Mouse (Mus musculus) layer of hippocampus, adult 9-11 months (tissue): ENCODE results near the gene Pts.

Experiments used
- DNase-seq: peaks from one replicate; pipeline ENCODE4 v3.0.0; 2022

Gene Pts

DNA sequence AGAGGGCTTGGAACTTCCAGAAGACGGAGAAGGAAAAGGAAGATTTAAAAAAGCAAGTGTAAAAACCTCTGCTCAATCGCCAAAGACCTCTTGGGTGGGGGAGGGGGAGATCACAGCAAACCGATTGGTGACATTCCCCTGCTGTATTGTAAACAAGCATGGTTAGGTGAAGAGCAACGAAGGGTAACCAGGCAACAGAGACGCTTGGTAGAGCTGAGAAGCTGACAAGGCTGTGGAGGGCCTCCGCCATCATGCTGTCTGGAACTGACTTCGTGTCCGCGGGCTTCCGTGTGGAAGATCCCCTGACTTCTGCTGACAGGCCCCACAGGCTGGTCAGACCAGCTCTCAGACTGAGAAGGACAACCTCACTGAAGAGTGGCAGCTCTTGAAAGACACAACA, 43.0 kb downstream of the Pts start:
- DNase-seq = no peak

- DNase-seq = peak; percentile 58
Observed at GRCm38 (mm10) chr9:50482743-50483142, 45.8 kb downstream of the Pts start.

GRCm38 (mm10) chr9:50479476-50479875, 49.0 kb downstream of the Pts start:
- DNase-seq = no peak

- no peak for DNase-seq
Observed at GRCm38 (mm10) chr9:50478826-50479225, 49.7 kb downstream of the Pts start.

DNA sequence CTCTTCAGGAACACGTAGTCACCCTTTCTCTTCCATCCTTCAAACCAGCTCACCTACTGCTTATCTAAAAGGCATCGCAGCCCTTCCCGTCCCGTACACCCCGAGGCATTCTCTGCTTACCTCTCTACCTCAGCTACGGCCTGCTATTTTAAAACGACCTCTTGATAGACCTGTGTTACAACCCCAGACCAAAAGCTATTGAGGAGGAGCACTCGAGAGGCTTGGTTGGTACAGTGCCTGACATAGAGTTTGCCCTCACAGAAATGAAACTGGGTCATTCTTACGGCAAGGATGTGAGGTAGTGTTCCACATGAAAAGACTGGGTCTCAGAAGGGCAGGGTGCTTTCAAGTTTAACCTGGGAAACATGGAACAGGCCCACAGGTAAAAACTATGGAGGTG, 51.3 kb downstream of the Pts start:
- no peak for DNase-seq

DNA sequence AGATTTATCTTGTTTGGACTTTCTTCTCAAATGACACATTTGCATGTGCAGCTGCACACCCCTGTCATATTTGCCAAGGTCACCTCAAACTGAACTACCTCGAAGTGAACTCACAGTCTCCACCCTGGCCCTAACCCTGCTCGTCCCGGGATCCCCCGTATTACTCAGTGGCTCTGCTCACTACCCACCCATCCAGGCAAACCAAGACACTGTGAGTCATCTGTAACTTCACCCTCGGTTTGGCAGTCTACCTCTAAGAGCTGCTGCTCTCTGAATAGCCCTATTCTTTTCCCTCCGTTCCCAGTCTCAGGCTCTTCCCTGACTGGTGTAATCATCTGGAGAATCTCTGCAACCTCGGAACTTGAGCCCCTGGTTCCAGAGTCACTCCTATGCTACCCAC, 51.9 kb downstream of the Pts start:
- no peak for DNase-seq

- DNase-seq = no peak
Observed at GRCm38 (mm10) chr9:50475745-50476144, 52.8 kb downstream of the Pts start.

DNA sequence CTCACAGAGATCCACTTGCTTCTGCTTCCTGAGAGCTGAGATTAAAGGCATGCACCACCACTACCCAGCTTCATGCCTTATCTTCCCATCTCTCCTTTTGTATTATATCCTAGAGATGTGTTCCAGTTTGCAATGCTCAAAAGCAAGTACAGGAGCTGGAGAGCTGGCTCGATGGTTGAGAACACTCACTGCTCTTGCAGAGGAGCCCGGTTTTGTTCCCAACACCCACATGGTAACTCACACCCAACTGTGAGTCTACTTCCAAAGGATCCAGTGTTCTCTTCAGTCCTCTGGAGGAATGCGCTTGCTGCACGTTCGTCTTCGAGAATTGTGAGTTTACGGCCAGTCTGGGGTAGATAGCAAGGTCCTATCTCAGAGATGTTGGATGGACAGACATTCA, 53.2 kb downstream of the Pts start:
- no peak for DNase-seq
